Mouse (Mus musculus) embryonic facial prominence, embryonic 13.5 days (tissue): ENCODE results near the gene Trim34b. TPM values are rescaled to one million over a fixed set of nuclear protein-coding genes. Genes with fewer than 3 reads are reported as not detected.
A peak's percentile ranks its signal among the peaks of the same experiment; 100 is the strongest.

Source experiments
- ATAC-seq: fragments of 200-750 bp; cut with Nextera tagmentation; 2 replicates; pipeline ENCODE4 v1.8.0; 2017; ENCODE audit warnings: low read depth; ENCODE audit not compliant: insufficient number of reproducible peaks, insufficient read depth, low FRiP score, low TSS enrichment
- H3K27ac ChIP-seq: fragments of 300-500 bp; sonication (generic); 2 replicates; pipeline ENCODE4 v1.5.1; 2015; ENCODE audit warnings: moderate library complexity, mild to moderate bottlenecking, inconsistent platforms
- H3K27me3 ChIP-seq: fragments of 300-500 bp; sonication (generic); 2 replicates; pipeline ENCODE4 v1.6.1; 2015; ENCODE audit warnings: mild to moderate bottlenecking, inconsistent platforms
- H3K36me3 ChIP-seq: fragments of 300-500 bp; sonication (generic); 2 replicates; pipeline ENCODE4 v1.6.1; 2015; ENCODE audit warnings: mild to moderate bottlenecking, inconsistent platforms
- H3K4me1 ChIP-seq: fragments of 300-500 bp; sonication (generic); 2 replicates; pipeline ENCODE4 v1.6.1; 2015; ENCODE audit warnings: inconsistent platforms
- H3K4me2 ChIP-seq: fragments of 300-500 bp; sonication (generic); 2 replicates; pipeline ENCODE4 v1.6.1; 2015; ENCODE audit warnings: moderate library complexity, mild to moderate bottlenecking, inconsistent platforms
- H3K4me3 ChIP-seq: fragments of 300-500 bp; sonication (generic); 2 replicates; pipeline ENCODE4 v1.5.1; 2015; ENCODE audit warnings: mild to moderate bottlenecking, inconsistent platforms
- H3K9ac ChIP-seq: fragments of 300-500 bp; sonication (generic); 2 replicates; pipeline ENCODE4 v1.6.1; 2015; ENCODE audit warnings: mild to moderate bottlenecking, inconsistent platforms
- H3K9me3 ChIP-seq: fragments of 300-500 bp; sonication (generic); 2 replicates; pipeline ENCODE4 v1.6.1; 2016; ENCODE audit warnings: inconsistent platforms
- WGBS: fragments of 180-500 bp; shearing (Covaris S2); methylation state at CpG from one replicate; pipeline ENCODE4 v1.1.7; 2015; ENCODE audit warnings: mixed read lengths; 5-methylcytosine and 5-hydroxymethylcytosine counted together
- polyA plus RNA-seq: library from polyadenylated mRNA; unstranded; fragments of >200 nt; fragmentation: Nextera tagmentation; extraction: Ambion mirVana; gene quantifications from 2 replicates; pipeline ENCODE4 v1.2.1, GENCODE M21; 2015

Trim34b gene
- polyA plus RNA-seq, 1 experiment from 2014 or later, result not detected

GRCm38 (mm10) chr7:104352717-104353599 lies 23.7 kb downstream of the Trim34b start, which contains the start of gene Trim12c:
Gene Trim12c (minus strand): TSS chr7:104353362.
- H3K27ac ChIP-seq, result 0 out of 2 replicates have a peak within 1 kb of the TSS, but pooled peaks have one; percentile 28
- peak within 1 kb of the TSS; percentile 63 for H3K9ac ChIP-seq
- peak; percentile 98 for ATAC-seq
- H3K4me1 ChIP-seq, result no peaks in the 10 kb centered on the region
- peak within 1 kb of the TSS; percentile 46 for H3K4me3 ChIP-seq
- WGBS, result 5% methylated on average over 14 of the region's 14 CpGs
- H3K27me3 ChIP-seq, result no peaks in the 10 kb centered on the region
- H3K36me3 ChIP-seq, result no peaks in the 10 kb centered on the region
- peak within 1 kb of the TSS; percentile 62 for H3K4me2 ChIP-seq
- H3K9me3 ChIP-seq, result no peaks in the 10 kb centered on the region

GRCm38 (mm10) chr7:104353600-104353967 lies 24.3 kb downstream of the Trim34b start:
- 65% methylated on average over 2 of the region's 2 CpGs for WGBS
- Histone ChIP-seq H3K36me3 (no peaks in the 10 kb centered on the region), H3K27ac (0 out of 2 replicates have a peak overlapping the region, but pooled peaks have one; percentile 28), H3K9ac (no peak overlapping the region), H3K27me3 (no peaks in the 10 kb centered on the region), H3K4me3 (peak overlapping the region; percentile 46), H3K9me3 (no peaks in the 10 kb centered on the region), H3K4me1 (no peaks in the 10 kb centered on the region), H3K4me2 (peak overlapping the region; percentile 62)
- ATAC-seq, result 0 out of 2 replicates have a peak, but pooled peaks have one; percentile 18

DNA sequence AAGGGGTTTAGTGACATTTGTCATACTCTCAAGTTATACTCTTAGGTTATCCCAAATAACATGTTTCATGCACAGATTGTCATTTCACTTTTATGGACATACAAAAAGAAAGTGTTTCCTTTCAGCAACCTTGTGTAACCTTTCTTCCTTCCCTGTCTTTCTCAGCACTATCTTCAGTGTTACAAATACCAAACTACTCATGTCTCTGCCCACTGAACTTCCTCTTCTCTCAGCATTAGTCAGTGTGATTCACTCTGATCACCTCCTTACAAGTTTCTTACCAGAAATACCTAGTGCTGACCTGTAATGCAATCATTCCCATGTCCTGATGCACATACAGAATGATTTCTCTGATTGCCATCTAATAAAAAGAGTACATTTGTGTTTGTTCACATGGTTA lies 37.1 kb downstream of the Trim34b start:
- Histone ChIP-seq H3K36me3 (no peaks in the 10 kb centered on the region), H3K4me3 (no peak overlapping the region), H3K9ac (no peak overlapping the region), H3K4me2 (no peak overlapping the region), H3K27me3 (no peaks in the 10 kb centered on the region), H3K27ac (no peak overlapping the region), H3K9me3 (no peaks in the 10 kb centered on the region), H3K4me1 (no peaks in the 10 kb centered on the region)
- no peak for ATAC-seq

DNA sequence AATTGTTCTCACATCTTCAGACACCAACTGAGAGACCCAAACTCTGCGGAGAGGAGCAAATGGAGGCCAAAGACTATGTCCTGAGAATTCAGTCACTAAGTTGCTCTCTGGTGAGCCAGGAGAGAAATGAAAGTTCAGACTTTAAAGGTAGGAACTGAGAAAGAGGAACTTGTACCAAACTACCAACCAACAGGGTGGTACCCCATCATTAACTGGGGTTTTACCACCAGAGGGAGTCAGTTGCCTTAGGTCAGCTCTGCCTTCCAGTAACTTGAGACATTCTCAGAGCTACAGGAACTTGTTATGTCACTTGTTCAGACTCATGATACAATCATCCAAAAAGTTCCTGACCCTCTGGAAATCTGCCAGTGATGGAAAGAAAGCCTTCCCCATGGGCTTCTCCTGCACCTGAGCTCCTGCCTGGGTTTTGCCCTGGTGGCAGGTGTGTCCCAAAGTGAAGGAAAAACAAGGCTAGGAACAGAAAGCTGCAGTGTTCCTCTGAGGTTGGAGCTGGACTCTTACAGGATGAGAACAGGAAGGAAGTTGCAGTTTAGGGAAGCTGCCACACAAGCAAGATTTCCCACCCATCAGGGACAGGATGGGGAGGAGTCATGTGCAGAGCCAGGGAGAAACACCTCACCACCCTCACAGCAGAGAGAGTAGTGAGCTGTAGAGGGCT lies 40.6 kb downstream of the Trim34b start, which contains the start of gene Trim30b:
Gene Trim30b (minus strand): TSS at position 149 of the 679 bp plus-strand sequence.
- Histone ChIP-seq H3K27ac (no peak within 1 kb of the TSS), H3K4me3 (no peak within 1 kb of the TSS), H3K27me3 (no peaks in the 10 kb centered on the region), H3K4me2 (no peak within 1 kb of the TSS), H3K9ac (no peak within 1 kb of the TSS), H3K9me3 (no peaks in the 10 kb centered on the region), H3K4me1 (no peaks in the 10 kb centered on the region), H3K36me3 (no peaks in the 10 kb centered on the region)
- no peak for ATAC-seq
- WGBS, result 72% methylated on average over 1 of the region's 1 CpGs

Other genes with a start within 250 kb of the Trim34b start
- not detected in 2 replicates for gene Olfr645, start 244.0 kb upstream of the Trim34b start, polyA plus RNA-seq
- not detected in 2 replicates for gene Olfr646, start 224.6 kb upstream of the Trim34b start, polyA plus RNA-seq
- gene Ubqln5, start 199.6 kb upstream of the Trim34b start, polyA plus RNA-seq, result 0.21 TPM in 1 of 2 replicates, not detected in the other
- gene Olfr643, start 192.1 kb upstream of the Trim34b start, polyA plus RNA-seq, result not detected in 2 replicates
- gene Ubqln3, start 186.2 kb upstream of the Trim34b start, polyA plus RNA-seq, result not detected in 2 replicates
- gene Ubqlnl, start 178.9 kb upstream of the Trim34b start, polyA plus RNA-seq, result 0.31 TPM in 1 of 2 replicates, not detected in the other
- 4.6 and 13.3 TPM in 2 replicates for gene Olfm5, start 164.6 kb upstream of the Trim34b start, polyA plus RNA-seq
- gene Olfr648, start 146.1 kb upstream of the Trim34b start, polyA plus RNA-seq, result 0.15 and 0.32 TPM in 2 replicates
- gene Olfr649, start 133.5 kb upstream of the Trim34b start, polyA plus RNA-seq, result not detected in 2 replicates
- gene Trim6, start 110.7 kb upstream of the Trim34b start, polyA plus RNA-seq, result 0.72 and 1.1 TPM in 2 replicates
- 1.6 and 2.3 TPM in 2 replicates for gene Trim34a, start 85.0 kb upstream of the Trim34b start, polyA plus RNA-seq
- gene Trim5, start 41.4 kb upstream of the Trim34b start, polyA plus RNA-seq, result 0.13 and 0.15 TPM in 2 replicates
- gene Trim12a, start 14.0 kb upstream of the Trim34b start, polyA plus RNA-seq, result 7.1 and 7.2 TPM in 2 replicates
- 2.7 and 3.1 TPM in 2 replicates for gene Trim12c, start 23.9 kb downstream of the Trim34b start, polyA plus RNA-seq
- gene Trim30b, start 40.4 kb downstream of the Trim34b start, polyA plus RNA-seq, result not detected in 2 replicates
- gene Trim30c, start 71.4 kb downstream of the Trim34b start, polyA plus RNA-seq, result 0.20 TPM in 1 of 2 replicates, not detected in the other
- gene Trim30a, start 135.7 kb downstream of the Trim34b start, polyA plus RNA-seq, result 0.85 and 1.1 TPM in 2 replicates
- gene Trim30d, start 178.4 kb downstream of the Trim34b start, polyA plus RNA-seq, result 0.31 and 0.77 TPM in 2 replicates
- gene Olfr651, start 220.7 kb downstream of the Trim34b start, polyA plus RNA-seq, result not detected in 2 replicates
- 0.04 and 0.11 TPM in 2 replicates for gene Olfr652, start 231.4 kb downstream of the Trim34b start, polyA plus RNA-seq
- gene Olfr653, start 247.8 kb downstream of the Trim34b start, polyA plus RNA-seq, result 0.06 and 0.33 TPM in 2 replicates